Mouse (Mus musculus): ENCODE measurements around the gene Bad. TPM values are rescaled to one million over a fixed set of nuclear protein-coding genes. Genes with fewer than 3 reads are reported as not detected.

The Bad gene
- polyA plus RNA-seq, 1 experiment from 2014 or later = 79.3 TPM

GRCm38 (mm10) chr19:6979486-6980380 is 38.1 kb downstream of the Bad start:
- Histone ChIP-seq H3K36me3 (ENCODE audit: control insufficient read depth, insufficient read depth, low read length) (peaks cover 27% of the 10 kb centered on the region), H3K27me3 (ENCODE audit: control insufficient read depth, insufficient read depth, low read length) (no peaks in the 10 kb centered on the region), H3K9ac (replicated peaks; ENCODE audit: low read length) (peak overlapping the region; percentile 75), H3K4me2 (ENCODE audit: low read length) (peak overlapping the region; percentile 75), H3K4me1 (ENCODE audit: control insufficient read depth, insufficient read depth, low read length) (peaks cover 40% of the 10 kb centered on the region), H3K27ac (replicated peaks; ENCODE audit: low read depth, low read length) (peak overlapping the region; percentile 96), H3K4me3 (replicated peaks; ENCODE audit: low read depth, low read length) (peak overlapping the region; percentile 66), H3K9me3 (ENCODE audit: control insufficient read depth, low read length) (no peaks in the 10 kb centered on the region)
- ATAC-seq (ENCODE audit: low FRiP score, low TSS enrichment) (peak; percentile 89), DNase-seq (peak; percentile 98)
- under 1% methylated on average over 59 of the region's 59 CpGs for WGBS

DNA sequence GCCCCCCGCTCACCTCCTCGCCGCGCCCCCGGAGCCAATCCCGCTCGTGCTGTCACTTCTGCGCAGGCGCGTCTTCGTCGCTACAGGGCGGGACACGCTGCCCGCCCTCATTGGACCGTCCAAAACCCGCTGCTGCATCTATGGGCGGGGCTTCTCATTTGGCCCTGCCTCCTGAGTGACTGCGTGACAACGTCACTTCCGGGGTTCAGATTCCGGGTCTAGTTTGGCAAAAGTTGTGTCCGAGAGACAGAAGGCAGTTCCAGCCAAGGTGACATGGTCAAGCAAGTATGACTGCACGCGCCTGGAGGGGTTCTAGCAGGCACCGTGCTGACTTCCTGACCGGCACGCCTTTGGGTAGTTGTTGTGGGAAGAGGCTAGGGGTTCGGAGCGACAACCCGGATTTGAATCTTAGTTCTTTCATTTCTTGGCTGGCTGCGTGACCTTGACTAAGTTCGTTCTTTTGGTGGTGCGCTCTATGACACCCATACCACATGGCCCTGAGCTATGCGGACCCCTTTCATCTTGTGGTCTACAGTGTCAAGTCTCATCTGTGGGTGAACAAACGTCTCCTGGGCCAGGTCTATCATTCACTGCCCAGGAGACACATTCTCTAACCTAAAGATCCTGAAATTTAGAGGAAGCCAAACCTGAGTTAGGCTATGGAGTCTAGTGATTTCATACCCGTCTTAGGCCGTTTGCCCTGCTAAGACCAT is 38.9 kb downstream of the Bad start, which contains the start of gene Fkbp2:
Gene Fkbp2, minus strand, starts transcription at position 121 of the 713 bp plus-strand sequence.
- DNase-seq (peak; percentile 100), ATAC-seq (ENCODE audit: low FRiP score, low TSS enrichment) (peak; percentile 90)
- peak within 1 kb of the TSS; percentile 66 for H3K4me3 ChIP-seq (replicated peaks; ENCODE audit: low read depth, low read length)
- peak within 1 kb of the TSS; percentile 75 for H3K4me2 ChIP-seq (ENCODE audit: low read length)
- no peaks in the 10 kb centered on the region for H3K9me3 ChIP-seq (ENCODE audit: control insufficient read depth, low read length)
- H3K9ac ChIP-seq (replicated peaks; ENCODE audit: low read length) = peak within 1 kb of the TSS; percentile 75
- H3K27me3 ChIP-seq (ENCODE audit: control insufficient read depth, insufficient read depth, low read length) = no peaks in the 10 kb centered on the region
- peak within 1 kb of the TSS; percentile 96 for H3K27ac ChIP-seq (replicated peaks; ENCODE audit: low read depth, low read length)
- 2% methylated on average over 38 of the region's 38 CpGs for WGBS
- peaks cover 40% of the 10 kb centered on the region for H3K4me1 ChIP-seq (ENCODE audit: control insufficient read depth, insufficient read depth, low read length)
- H3K36me3 ChIP-seq (ENCODE audit: control insufficient read depth, insufficient read depth, low read length) = peaks cover 34% of the 10 kb centered on the region

DNA sequence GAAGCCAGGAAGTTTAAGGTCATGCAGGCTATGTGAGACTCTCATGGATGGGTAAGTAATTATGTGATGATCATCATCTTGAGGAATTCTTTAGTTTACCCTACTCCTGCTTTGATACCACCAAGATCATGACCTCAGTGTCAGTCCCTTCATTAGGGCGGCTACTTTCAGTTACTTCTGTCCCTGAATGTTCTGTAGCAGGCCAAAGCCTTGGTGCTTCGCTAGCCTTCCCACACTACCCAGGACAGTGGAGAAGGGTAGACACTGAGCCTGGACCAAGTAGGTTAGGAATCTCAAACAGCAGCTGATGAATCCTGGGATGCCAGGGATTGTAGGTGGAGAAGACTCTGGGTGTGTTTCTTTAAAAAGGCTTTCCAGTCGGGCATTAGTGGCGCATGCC is 39.8 kb downstream of the Bad start:
- DNase-seq (no peak), ATAC-seq (ENCODE audit: low FRiP score, low TSS enrichment) (no peak)
- Histone ChIP-seq H3K36me3 (ENCODE audit: control insufficient read depth, insufficient read depth, low read length) (peaks cover 33% of the 10 kb centered on the region), H3K4me1 (ENCODE audit: control insufficient read depth, insufficient read depth, low read length) (peaks cover 38% of the 10 kb centered on the region), H3K4me3 (replicated peaks; ENCODE audit: low read depth, low read length) (no peak overlapping the region), H3K9ac (replicated peaks; ENCODE audit: low read length) (no peak overlapping the region), H3K27me3 (ENCODE audit: control insufficient read depth, insufficient read depth, low read length) (no peaks in the 10 kb centered on the region), H3K4me2 (ENCODE audit: low read length) (0 out of 2 replicates have a peak overlapping the region, but pooled peaks have one; percentile 75), H3K9me3 (ENCODE audit: control insufficient read depth, low read length) (no peaks in the 10 kb centered on the region), H3K27ac (replicated peaks; ENCODE audit: low read depth, low read length) (no peak overlapping the region)
- 91% methylated on average over 4 of the region's 4 CpGs for WGBS

DNA sequence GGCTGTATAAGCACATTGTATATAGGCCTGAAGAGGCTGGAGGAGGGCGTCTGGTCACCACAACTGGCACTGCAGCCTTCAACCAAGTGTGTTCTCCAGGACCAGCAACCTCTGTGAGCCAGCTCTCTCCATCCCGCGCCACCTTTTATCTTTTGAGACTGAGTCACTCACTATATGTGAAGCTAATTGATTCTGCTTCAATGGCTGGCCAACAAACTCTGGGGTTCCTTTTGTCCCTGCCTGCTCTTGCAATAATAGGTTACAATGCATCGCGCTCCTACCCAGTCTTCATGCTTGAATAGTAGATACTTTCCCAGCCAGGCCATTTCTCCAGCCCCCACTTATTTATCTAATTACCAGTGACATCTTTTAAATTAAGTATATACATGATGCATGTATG is 42.0 kb downstream of the Bad start:
- H3K9ac ChIP-seq (replicated peaks; ENCODE audit: low read length) = no peak overlapping the region
- H3K4me2 ChIP-seq (ENCODE audit: low read length) = no peak overlapping the region
- no peaks in the 10 kb centered on the region for H3K9me3 ChIP-seq (ENCODE audit: control insufficient read depth, low read length)
- H3K27me3 ChIP-seq (ENCODE audit: control insufficient read depth, insufficient read depth, low read length) = no peaks in the 10 kb centered on the region
- ATAC-seq (ENCODE audit: low FRiP score, low TSS enrichment) (no peak), DNase-seq (no peak)
- H3K4me3 ChIP-seq (replicated peaks; ENCODE audit: low read depth, low read length) = no peak overlapping the region
- WGBS = 63% methylated on average over 5 of the region's 5 CpGs
- H3K36me3 ChIP-seq (ENCODE audit: control insufficient read depth, insufficient read depth, low read length) = peaks cover 13% of the 10 kb centered on the region
- H3K4me1 ChIP-seq (ENCODE audit: control insufficient read depth, insufficient read depth, low read length) = peaks cover 33% of the 10 kb centered on the region
- H3K27ac ChIP-seq (replicated peaks; ENCODE audit: low read depth, low read length) = no peak overlapping the region

DNA sequence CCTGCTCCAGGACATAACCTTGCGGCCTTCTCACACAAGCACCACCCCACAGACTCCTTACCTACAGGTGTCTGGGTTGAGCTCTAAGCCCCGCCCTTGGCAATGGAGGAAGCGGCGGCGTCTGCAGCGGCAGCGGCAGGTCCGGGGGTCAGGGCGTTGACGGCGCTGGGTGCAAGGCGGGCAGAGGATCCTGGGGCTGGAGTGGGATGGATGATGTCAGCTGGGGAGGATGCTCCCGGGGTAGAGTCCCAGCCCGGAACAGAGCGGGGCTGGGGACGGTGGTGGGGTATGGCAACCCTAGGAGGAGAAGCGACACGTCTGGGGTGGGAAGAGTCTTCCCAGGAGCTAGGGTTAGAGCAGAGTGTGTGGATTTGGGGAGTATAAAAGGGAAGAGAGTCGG is 43.6 kb downstream of the Bad start:
- Histone ChIP-seq H3K9ac (replicated peaks; ENCODE audit: low read length) (no peak overlapping the region), H3K4me2 (ENCODE audit: low read length) (no peak overlapping the region), H3K9me3 (ENCODE audit: control insufficient read depth, low read length) (no peaks in the 10 kb centered on the region), H3K4me3 (replicated peaks; ENCODE audit: low read depth, low read length) (no peak overlapping the region), H3K27ac (replicated peaks; ENCODE audit: low read depth, low read length) (no peak overlapping the region), H3K4me1 (ENCODE audit: control insufficient read depth, insufficient read depth, low read length) (peaks cover 22% of the 10 kb centered on the region), H3K36me3 (ENCODE audit: control insufficient read depth, insufficient read depth, low read length) (peaks cover 13% of the 10 kb centered on the region), H3K27me3 (ENCODE audit: control insufficient read depth, insufficient read depth, low read length) (no peaks in the 10 kb centered on the region)
- DNase-seq (no peak), ATAC-seq (ENCODE audit: low FRiP score, low TSS enrichment) (no peak)
- 90% methylated on average over 19 of the region's 19 CpGs for WGBS

DNA sequence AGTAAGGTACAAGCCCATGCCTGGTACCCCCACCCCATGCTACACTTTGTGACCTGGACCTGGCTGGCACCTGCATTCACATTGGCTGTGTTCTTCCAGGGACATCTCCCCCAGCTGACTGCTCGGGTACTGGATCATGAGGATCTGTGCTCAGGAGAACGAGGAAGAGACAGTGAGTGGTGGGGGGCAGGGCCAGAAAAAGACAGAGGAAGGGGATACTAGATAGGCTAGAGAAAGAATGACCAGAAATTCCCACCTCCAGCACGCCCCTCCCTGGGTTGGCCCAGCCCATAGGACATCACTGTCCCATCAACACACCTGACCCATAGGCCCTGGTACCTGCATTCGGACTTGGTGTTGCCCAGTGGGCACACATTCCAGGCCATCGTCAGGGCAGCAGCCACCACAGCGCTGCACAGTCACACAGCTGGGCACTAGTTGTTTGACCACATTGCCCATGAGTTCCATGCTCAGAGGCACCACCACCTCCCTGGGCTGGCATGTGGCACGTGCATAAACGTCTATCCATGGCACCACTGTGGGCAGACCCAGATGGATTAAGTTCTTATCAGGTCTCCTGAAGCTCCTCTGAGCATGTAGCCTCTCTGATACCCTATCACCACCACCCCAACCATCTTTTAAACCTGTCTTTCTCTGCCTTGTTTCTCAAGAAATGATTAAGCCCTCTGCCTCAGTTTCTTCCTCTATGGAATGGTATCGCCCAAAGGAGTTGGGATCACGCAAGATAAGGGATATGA is 44.5 kb downstream of the Bad start:
- no peaks in the 10 kb centered on the region for H3K27me3 ChIP-seq (ENCODE audit: control insufficient read depth, insufficient read depth, low read length)
- DNase-seq (no peak), ATAC-seq (ENCODE audit: low FRiP score, low TSS enrichment) (no peak)
- H3K36me3 ChIP-seq (ENCODE audit: control insufficient read depth, insufficient read depth, low read length) = peaks cover 13% of the 10 kb centered on the region
- no peak overlapping the region for H3K27ac ChIP-seq (replicated peaks; ENCODE audit: low read depth, low read length)
- H3K9me3 ChIP-seq (ENCODE audit: control insufficient read depth, low read length) = no peaks in the 10 kb centered on the region
- peak overlapping the region; percentile 20; the same call in 1 of the 2 replicates for H3K9ac ChIP-seq (replicated peaks; ENCODE audit: low read length)
- H3K4me1 ChIP-seq (ENCODE audit: control insufficient read depth, insufficient read depth, low read length) = peaks cover 17% of the 10 kb centered on the region
- peak overlapping the region; percentile 65; the same call in 1 of the 2 replicates for H3K4me3 ChIP-seq (replicated peaks; ENCODE audit: low read depth, low read length)
- H3K4me2 ChIP-seq (ENCODE audit: low read length) = peak overlapping the region; percentile 92
- WGBS = 85% methylated on average over 10 of the region's 10 CpGs

DNA sequence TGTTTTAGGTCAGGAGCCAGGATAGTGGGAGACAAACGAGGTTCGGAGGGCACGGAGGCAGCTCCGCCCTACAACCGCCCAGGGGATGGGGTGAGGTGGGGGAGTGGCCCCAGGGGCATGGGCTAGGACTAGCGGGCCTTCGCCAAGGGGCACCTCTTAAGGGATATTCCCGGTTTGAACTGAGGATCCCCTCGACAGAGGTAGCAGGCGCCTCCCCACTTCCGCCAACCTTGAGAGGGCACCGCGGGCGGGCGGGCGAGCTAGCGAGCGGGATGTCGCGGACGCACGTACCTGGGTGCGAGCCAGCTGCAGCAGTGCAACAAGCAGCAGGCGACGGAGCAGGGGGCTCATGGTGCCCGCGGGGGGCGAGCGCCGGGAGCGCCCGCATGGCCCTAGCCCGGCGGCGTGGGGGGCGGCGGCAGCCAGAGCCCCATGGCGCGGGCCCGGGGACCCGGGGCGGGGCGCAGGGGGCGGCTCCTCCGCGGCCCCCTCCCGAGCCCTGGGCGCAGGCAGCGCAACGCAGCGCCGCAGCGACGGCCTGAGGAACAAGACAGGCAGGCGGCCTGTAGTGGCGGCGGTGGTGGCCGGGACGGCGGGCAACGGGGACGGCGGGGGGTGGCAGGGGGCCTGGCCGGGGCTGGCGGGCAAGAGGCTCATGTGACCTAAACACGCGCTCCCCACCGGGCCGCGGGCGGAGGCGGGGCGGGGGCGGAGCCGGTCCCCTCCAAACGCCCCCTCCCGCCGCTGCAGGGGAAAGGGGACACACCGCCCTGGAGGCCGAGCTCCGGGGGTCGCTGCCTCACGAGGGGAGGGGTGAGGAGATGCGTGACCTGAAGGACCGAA is 45.6 kb downstream of the Bad start, which contains the start of gene Vegfb:
Gene Vegfb, minus strand, starts transcription at position 591 of the 843 bp plus-strand sequence.
- no peaks in the 10 kb centered on the region for H3K27me3 ChIP-seq (ENCODE audit: control insufficient read depth, insufficient read depth, low read length)
- H3K4me3 ChIP-seq (replicated peaks; ENCODE audit: low read depth, low read length) = peak within 1 kb of the TSS; percentile 65
- H3K9ac ChIP-seq (replicated peaks; ENCODE audit: low read length) = peak within 1 kb of the TSS; percentile 88
- H3K36me3 ChIP-seq (ENCODE audit: control insufficient read depth, insufficient read depth, low read length) = peaks cover 13% of the 10 kb centered on the region
- peak within 1 kb of the TSS; percentile 92 for H3K4me2 ChIP-seq (ENCODE audit: low read length)
- H3K4me1 ChIP-seq (ENCODE audit: control insufficient read depth, insufficient read depth, low read length) = peaks cover 20% of the 10 kb centered on the region
- ATAC-seq (ENCODE audit: low FRiP score, low TSS enrichment) (peak; percentile 63), DNase-seq (peak; percentile 73)
- H3K27ac ChIP-seq (replicated peaks; ENCODE audit: low read depth, low read length) = peak within 1 kb of the TSS; percentile 78
- under 1% methylated on average over 80 of the region's 85 CpGs for WGBS
- H3K9me3 ChIP-seq (ENCODE audit: control insufficient read depth, low read length) = no peaks in the 10 kb centered on the region

Data from midbrain, embryonic 14.5 days (tissue).